Mouse (Mus musculus): Measurements from ENCODE around the gene Dst.
A peak's percentile ranks its signal among the peaks of the same experiment; 100 is the strongest.

Gene Dst

DNA sequence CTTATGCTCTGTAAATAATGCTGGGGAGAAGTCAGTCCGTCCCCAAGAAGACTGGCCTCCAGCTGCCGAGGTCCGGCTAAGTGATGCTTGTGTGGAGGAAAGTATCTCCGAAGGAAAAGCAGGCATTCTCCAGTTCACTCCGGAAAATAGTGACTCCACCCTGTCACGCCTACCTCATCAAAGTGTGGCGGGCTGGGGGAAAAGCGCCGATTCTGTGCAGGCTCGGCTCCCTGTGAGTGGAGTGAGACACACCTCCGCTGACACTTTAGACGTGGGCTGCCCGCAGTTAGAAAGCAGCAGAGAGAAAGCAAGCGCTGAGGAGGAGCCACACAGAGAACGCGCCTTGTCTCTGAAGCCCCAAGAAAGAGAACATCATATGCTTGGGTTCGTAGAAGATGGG lies 284.1 kb downstream of the Dst start:
- ATAC-seq (ENCODE audit: insufficient number of reproducible peaks, low FRiP score, low TSS enrichment): no peak

GRCm38 (mm10) chr1:34200791-34201190 lies 292.8 kb downstream of the Dst start:
- ATAC-seq (ENCODE audit: insufficient number of reproducible peaks, low FRiP score, low TSS enrichment): no peak

DNA sequence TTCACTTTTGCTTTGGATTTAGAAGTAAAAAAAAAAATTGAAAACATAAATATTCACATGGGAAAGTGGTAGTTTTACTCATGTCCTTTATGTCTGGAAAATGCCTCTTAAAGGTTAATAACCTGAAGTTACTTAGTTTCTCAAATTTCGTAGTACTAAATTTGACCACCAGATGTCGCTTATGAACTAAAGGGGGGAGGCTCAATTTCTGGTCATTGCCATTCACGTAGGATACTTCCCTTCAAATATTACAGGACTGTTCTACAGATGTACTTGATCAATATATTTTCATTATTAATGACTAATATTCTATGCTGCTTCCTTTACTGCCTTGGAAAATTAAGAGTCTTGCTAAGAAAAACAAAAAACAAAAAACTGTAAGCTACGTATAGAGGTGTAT lies 293.5 kb downstream of the Dst start:
- ATAC-seq (ENCODE audit: insufficient number of reproducible peaks, low FRiP score, low TSS enrichment): no peak

GRCm38 (mm10) chr1:34211704-34212103 lies 303.7 kb downstream of the Dst start:
- ATAC-seq (ENCODE audit: insufficient number of reproducible peaks, low FRiP score, low TSS enrichment): no peak

DNA sequence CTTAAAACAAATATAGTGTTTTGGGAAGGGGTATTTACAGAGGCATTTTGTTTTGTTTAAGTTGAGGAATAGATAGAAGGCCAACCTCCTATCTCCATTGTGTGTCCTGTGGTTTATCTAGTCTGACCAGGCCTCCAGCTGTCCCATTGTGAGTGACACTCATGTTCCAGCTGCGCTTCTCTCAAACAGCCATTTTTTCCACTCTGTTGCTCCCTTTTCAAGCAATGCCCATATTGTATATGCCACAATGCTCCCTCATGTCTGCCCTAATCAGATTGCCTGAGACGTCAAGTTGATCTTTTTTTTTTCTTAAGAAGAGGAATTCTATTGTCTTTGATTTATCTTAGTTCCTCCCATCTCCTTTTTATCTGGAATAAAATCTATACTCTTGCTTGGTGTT lies 308.4 kb downstream of the Dst start:
- no peak for ATAC-seq (ENCODE audit: insufficient number of reproducible peaks, low FRiP score, low TSS enrichment)

- peak; percentile 66; the same call in 1 of the 2 replicates for ATAC-seq (ENCODE audit: insufficient number of reproducible peaks, low FRiP score, low TSS enrichment)
These were observed 310.3 kb downstream of the Dst start for GRCm38 (mm10) chr1:34218323-34218722.

DNA sequence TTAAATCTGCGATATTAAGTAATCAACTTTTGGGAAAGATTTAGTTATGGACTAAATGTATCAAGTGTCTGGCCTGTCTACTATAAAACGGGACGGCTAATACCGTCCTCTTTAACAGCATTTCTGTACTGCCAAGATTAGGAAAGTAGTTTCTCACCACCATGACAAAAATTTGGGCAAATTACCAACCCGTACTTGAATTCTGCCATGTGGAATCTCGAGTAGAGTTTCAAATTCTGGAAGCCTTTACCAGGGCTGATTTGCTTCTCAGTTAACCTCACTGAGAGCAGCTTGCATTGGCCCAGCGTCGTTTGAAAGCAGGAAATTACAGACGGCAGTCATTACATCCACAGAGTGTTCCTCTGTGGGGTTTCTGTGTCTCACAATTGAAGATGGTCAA lies 310.8 kb downstream of the Dst start:
- no peak for ATAC-seq (ENCODE audit: insufficient number of reproducible peaks, low FRiP score, low TSS enrichment)

- ATAC-seq (ENCODE audit: insufficient number of reproducible peaks, low FRiP score, low TSS enrichment): no peak
These were observed 312.1 kb downstream of the Dst start for GRCm38 (mm10) chr1:34220094-34220601.

GRCm38 (mm10) chr1:34223866-34224265 lies 315.8 kb downstream of the Dst start:
- no peak for ATAC-seq (ENCODE audit: insufficient number of reproducible peaks, low FRiP score, low TSS enrichment)

- ATAC-seq (ENCODE audit: insufficient number of reproducible peaks, low FRiP score, low TSS enrichment): no peak
These were observed 319.7 kb downstream of the Dst start for GRCm38 (mm10) chr1:34227676-34228075.

DNA sequence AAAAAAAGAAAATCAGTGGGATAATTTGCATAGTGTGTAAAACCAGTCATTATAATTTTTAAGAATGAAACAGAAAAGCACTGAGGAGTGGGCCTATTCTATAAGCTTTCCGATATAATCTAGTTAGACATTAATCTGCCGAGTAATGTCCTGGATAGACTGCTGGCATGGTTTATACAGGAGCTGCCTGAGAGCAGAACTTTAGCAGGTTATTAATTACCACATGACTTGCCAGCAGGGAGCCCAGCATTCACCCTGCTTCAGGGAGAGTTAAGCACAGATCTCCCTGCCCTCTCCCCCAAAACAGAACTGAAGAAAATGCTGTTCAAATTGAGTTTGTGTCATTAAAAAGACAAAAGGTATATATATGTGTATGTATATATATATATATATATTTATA lies 323.0 kb downstream of the Dst start:
- ATAC-seq (ENCODE audit: insufficient number of reproducible peaks, low FRiP score, low TSS enrichment): no peak

DNA sequence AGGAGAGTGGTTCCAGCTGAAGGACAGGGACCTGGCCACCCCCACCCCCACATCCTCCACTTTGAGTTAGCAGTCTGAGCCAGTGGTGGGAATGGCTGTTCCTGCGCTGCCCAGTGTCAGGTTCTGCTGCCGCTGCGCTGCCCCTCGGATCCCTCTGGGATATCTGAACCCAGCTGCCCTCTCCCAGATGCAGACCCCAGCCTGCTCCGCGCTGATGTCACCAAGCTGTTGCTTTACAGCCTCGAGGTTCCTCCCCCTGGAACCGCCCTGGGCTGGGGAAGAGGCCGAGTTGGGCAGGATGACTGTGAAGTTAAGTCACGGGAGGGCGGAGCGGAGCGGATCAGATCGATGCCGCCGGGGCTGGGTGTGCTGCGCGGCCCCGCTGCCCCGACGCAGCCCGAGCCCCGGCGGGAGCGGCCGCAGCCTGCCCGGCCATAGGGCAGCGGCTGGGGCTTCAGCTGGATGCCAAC lies 328.3 kb downstream of the Dst start:
- peak; percentile 58 for ATAC-seq (ENCODE audit: insufficient number of reproducible peaks, low FRiP score, low TSS enrichment)

DNA sequence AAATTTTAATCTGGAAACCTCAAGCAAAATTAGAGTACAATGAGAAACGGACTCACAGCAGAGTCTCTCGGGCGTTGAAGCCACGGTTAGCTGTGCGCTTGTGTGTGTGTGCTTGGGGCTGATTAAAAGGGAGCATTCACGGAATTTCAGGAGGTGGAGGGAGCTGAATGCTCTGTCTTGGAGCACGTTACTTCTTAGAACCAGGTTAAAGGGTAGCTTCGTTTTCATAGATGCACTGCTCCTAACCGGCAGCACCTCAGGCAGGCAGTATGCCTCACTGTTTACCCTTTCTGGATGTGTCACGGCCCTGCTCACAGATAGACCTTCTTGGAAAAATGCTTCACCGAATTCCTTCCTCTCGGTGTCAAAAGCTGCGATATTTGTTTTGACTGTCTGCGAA lies 329.2 kb downstream of the Dst start:
- no peak for ATAC-seq (ENCODE audit: insufficient number of reproducible peaks, low FRiP score, low TSS enrichment)

GRCm38 (mm10) chr1:34237689-34238091 lies 329.7 kb downstream of the Dst start:
- ATAC-seq (ENCODE audit: insufficient number of reproducible peaks, low FRiP score, low TSS enrichment): no peak

GRCm38 (mm10) chr1:34238231-34238630 lies 330.2 kb downstream of the Dst start:
- ATAC-seq (ENCODE audit: insufficient number of reproducible peaks, low FRiP score, low TSS enrichment): no peak

DNA sequence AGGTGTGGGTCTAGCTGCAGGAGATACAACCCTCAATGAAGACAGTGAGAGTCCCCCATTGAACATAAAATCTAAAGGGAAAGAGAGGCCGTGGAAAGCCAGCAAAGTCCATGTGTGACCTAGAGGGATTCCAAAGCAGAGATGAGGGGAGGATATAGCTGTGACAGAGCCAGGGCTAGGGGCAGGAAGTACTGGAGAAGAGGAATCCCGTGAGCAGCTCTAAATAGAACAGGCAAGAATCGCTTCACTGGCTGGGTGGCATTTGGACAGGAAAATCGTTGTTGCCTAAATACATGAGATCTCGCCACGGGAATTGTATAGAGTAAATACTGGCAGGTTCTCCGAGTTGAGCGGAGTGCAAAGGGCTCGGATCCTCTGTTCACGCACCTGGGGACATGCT lies 336.7 kb downstream of the Dst start:
- ATAC-seq (ENCODE audit: insufficient number of reproducible peaks, low FRiP score, low TSS enrichment): no peak

- ATAC-seq (ENCODE audit: insufficient number of reproducible peaks, low FRiP score, low TSS enrichment): no peak
These were observed 338.1 kb downstream of the Dst start for GRCm38 (mm10) chr1:34245951-34246641.

DNA sequence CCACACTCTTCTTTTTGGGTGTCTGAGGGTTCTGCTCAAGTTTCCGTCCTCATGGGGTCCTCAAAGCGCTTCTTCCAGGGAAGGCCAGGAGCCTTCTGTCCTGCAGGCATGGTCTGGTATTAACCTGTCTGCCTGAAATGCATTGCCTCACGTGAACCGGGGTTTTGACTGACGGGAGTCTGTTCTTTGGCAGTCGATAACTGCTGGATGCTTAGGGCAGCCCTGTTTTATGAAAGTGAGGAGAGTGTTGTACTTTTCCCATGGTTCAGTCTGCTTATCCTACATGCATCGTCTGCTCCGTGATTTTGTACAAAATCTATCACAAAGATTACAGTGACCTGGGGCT lies 338.6 kb downstream of the Dst start:
- ATAC-seq (ENCODE audit: insufficient number of reproducible peaks, low FRiP score, low TSS enrichment): no peak

GRCm38 (mm10) chr1:34251137-34251536 lies 343.1 kb downstream of the Dst start:
- ATAC-seq (ENCODE audit: insufficient number of reproducible peaks, low FRiP score, low TSS enrichment): no peak

GRCm38 (mm10) chr1:34252267-34252666 lies 344.2 kb downstream of the Dst start:
- ATAC-seq (ENCODE audit: insufficient number of reproducible peaks, low FRiP score, low TSS enrichment): no peak

DNA sequence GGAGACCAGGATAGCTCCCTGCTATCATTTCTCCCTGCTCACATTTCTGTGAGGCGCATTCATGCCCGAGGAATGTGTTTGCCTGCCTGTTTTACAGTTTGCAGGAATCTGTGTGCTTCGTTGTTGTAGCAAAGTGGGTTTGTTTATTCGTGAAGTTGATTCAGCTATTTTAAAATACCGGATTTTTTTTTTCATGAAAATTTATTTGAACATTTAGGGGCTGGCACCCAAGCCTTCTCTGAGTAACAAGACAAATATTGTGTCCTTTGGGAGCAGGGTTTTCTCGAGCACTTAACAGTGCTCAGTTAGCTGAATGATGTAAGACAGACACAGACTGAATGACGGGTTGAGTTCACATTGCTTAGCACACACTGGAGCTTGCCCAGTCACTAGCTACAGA lies 345.9 kb downstream of the Dst start:
- no peak for ATAC-seq (ENCODE audit: insufficient number of reproducible peaks, low FRiP score, low TSS enrichment)

GRCm38 (mm10) chr1:34259898-34260297 lies 351.9 kb downstream of the Dst start:
- ATAC-seq (ENCODE audit: insufficient number of reproducible peaks, low FRiP score, low TSS enrichment): no peak

Measured in cerebellum, adult (tissue).